Mouse (Mus musculus): ENCODE data around the gene Zfr. TPM values are rescaled to one million over a fixed set of nuclear protein-coding genes. Genes with fewer than 3 reads are reported as not detected.
"Not testable (repeated sequence)": the region's sequence is repeated elsewhere in the genome, so short reads cannot be mapped to it uniquely, and the experiment has no call there.

Zfr gene
- polyA plus RNA-seq, 1 experiment from 2014 or later: 135 TPM

GRCm38 (mm10) chr15:12214531-12215414, 97.1 kb downstream of the Zfr start:
- 87% methylated on average over 14 of the region's 14 CpGs for WGBS
- Histone ChIP-seq H3K27me3 (ENCODE audit: low read depth, poor library complexity, severe bottlenecking) (no peaks in the 10 kb centered on the region), H3K36me3 (no peaks in the 10 kb centered on the region), H3K9me3 (replicated peaks) (no peaks in the 10 kb centered on the region), H3K4me1 (peaks cover 40% of the 10 kb centered on the region), H3K4me3 (no peak overlapping the region), H3K27ac (replicated peaks) (no peak overlapping the region)
- no peak for DNase-seq (ENCODE audit: low spot score)

- no peak for DNase-seq (ENCODE audit: low spot score)
- WGBS: 93% methylated on average over 5 of the region's 5 CpGs
- Histone ChIP-seq H3K4me1 (peaks cover 42% of the 10 kb centered on the region), H3K27ac (replicated peaks) (no peak overlapping the region), H3K27me3 (ENCODE audit: low read depth, poor library complexity, severe bottlenecking) (no peaks in the 10 kb centered on the region), H3K9me3 (replicated peaks) (no peaks in the 10 kb centered on the region), H3K36me3 (no peaks in the 10 kb centered on the region), H3K4me3 (no peak overlapping the region)
Measured at GRCm38 (mm10) chr15:12215415-12215718, 97.7 kb downstream of the Zfr start.

GRCm38 (mm10) chr15:12216119-12216518, 98.5 kb downstream of the Zfr start:
- Histone ChIP-seq H3K9me3 (replicated peaks) (no peaks in the 10 kb centered on the region), H3K36me3 (no peaks in the 10 kb centered on the region), H3K4me1 (peaks cover 49% of the 10 kb centered on the region), H3K27me3 (ENCODE audit: low read depth, poor library complexity, severe bottlenecking) (no peaks in the 10 kb centered on the region), H3K27ac (replicated peaks) (no peak overlapping the region), H3K4me3 (no peak overlapping the region)
- DNase-seq (ENCODE audit: low spot score): no peak
- WGBS: 92% methylated on average over 8 of the region's 8 CpGs

DNA sequence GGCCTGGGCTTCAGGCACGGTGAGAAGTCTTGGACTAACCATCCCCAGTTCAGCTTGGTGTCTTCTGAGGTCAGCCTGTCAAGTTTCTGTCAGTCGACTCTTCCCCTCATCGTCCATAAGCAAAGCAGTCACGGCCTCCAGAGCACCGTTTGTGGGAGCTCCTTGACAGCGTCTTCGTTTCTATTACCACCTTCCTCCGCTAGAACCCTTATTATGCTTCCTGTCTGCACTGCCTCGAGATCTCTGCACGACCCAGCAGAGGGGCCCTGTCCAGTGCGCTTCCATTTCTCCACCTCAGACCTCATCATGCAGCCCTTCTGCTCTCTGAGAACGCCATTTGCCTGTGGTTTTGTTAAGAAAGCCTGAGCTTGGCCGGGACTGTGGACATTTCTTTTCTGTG, 99.2 kb downstream of the Zfr start:
- 85% methylated on average over 13 of the region's 13 CpGs for WGBS
- no peak for DNase-seq (ENCODE audit: low spot score)

DNA sequence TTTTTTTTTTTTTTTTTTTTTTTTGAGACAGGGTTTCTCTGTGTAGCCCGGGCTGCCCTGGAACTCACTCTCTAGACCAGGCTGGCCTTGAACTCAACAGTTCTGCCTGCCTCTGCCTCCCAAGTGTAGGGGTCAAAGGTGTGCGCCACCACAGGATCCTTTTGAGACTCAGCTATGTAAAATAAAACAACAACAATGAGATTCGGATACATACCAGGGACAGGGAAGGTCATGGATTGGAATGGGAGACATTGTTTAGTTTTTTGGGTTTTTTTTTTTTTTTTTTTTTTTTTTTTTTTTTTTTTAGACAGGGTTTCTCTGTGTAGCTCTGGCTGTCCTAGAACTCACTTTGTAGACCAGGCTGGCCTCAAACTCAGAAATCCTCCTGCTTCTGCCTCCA, 99.7 kb downstream of the Zfr start:
- not testable (repeated sequence) for H3K36me3 ChIP-seq; H3K9me3 ChIP-seq (replicated peaks); H3K27me3 ChIP-seq (ENCODE audit: low read depth, poor library complexity, severe bottlenecking); DNase-seq (ENCODE audit: low spot score); H3K4me3 ChIP-seq; H3K27ac ChIP-seq (replicated peaks)
- H3K4me1 ChIP-seq: peaks cover 57% of the 10 kb centered on the region
- WGBS: 85% methylated on average over 3 of the region's 3 CpGs

More for the DNA sequence above, 99.2 kb downstream of the Zfr start:
- peaks cover 52% of the 10 kb centered on the region for H3K4me1 ChIP-seq
- H3K27ac ChIP-seq (replicated peaks): no peak overlapping the region
- H3K27me3 ChIP-seq (ENCODE audit: low read depth, poor library complexity, severe bottlenecking): no peaks in the 10 kb centered on the region
- H3K9me3 ChIP-seq (replicated peaks): no peaks in the 10 kb centered on the region
- no peak overlapping the region for H3K4me3 ChIP-seq
- no peaks in the 10 kb centered on the region for H3K36me3 ChIP-seq

DNA sequence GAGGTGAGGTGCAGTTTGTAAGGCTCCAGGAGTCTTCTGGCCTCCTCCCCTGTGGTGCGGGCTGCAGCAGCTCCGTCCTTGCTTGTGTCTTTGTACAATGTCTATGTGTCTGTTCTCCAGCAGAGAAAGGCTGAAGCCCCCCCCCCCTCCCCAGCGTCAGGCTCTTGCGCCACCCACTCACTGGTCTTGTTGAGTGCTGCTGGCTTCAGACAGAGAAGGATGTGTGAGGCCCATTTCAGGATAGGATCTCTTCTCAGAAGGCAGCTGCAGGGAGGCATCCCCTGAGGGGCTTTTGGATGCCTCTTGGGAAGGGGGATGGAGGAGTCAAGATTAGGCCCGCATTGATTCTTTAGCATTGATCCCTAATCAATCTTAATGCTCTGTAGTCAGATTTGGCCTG, 100.2 kb downstream of the Zfr start:
- H3K27ac ChIP-seq (replicated peaks): peak overlapping the region; percentile 55
- H3K4me1 ChIP-seq: peaks cover 59% of the 10 kb centered on the region
- H3K36me3 ChIP-seq: no peaks in the 10 kb centered on the region
- no peak overlapping the region for H3K4me3 ChIP-seq
- H3K9me3 ChIP-seq (replicated peaks): no peaks in the 10 kb centered on the region
- no peak for DNase-seq (ENCODE audit: low spot score)
- H3K27me3 ChIP-seq (ENCODE audit: low read depth, poor library complexity, severe bottlenecking): no peaks in the 10 kb centered on the region
- 57% methylated on average over 5 of the region's 5 CpGs for WGBS

DNA sequence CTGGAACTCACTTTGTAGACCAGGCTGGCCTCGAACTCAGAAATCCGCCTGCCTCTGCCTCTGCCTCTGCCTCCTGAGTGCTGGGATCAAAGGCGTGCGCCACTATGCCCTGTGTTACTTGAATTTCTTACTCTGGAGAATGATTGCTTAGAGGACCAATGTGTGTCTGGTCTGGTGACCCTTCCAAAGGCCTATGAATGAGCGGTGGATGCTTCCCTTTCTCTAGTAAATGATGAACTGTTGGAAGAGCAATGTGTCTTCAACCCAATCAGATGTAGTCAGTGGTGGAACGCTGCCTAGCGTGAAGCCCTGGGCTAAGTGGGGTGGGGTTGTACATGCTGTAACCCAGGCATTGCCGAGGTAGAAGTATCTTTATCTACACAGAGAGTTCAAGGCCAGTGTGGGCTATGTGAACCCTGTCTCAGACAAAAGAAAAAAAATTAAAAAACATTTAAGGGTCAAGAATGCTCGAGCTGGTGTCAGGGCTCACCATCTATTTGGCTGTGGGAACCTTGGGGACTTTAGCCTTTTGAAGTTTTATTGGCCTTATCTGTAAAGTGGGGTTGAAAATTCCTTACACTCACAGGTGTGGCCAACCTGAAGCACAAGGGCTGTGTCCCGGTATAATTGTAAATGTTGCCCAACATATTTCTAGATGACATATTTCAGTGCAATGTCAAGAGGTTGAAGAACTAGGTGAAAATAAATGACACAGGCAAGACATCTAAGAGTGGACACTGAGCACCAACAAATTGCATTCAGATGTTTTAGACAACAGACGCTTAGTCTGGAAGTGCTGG, 101.2 kb downstream of the Zfr start:
- Histone ChIP-seq H3K36me3 (no peaks in the 10 kb centered on the region), H3K4me3 (no peak overlapping the region), H3K27me3 (ENCODE audit: low read depth, poor library complexity, severe bottlenecking) (no peaks in the 10 kb centered on the region), H3K4me1 (peaks cover 60% of the 10 kb centered on the region), H3K27ac (replicated peaks) (no peak overlapping the region), H3K9me3 (replicated peaks) (no peaks in the 10 kb centered on the region)
- DNase-seq (ENCODE audit: low spot score): no peak
- WGBS: 93% methylated on average over 11 of the region's 11 CpGs

DNA sequence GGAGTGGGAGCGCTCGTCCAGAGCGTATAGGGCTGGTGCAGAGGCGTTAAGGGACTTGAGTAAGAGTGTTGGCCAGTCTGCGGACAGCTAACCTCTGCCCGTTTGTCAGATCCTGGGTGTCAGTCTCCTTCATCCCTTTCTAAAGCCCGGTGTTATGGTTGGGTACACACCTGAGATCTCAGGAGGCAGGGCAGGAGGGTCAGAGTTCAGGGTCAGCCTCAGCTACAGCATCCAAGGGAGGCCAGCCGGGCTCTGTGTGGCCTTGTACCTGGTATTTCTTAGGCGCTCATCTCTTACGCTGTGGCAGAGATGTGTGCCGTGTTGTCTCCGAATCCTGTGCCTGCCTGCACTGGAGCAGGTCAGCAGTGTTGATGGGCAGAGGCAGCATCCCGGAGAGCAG, 103.5 kb downstream of the Zfr start:
- Histone ChIP-seq H3K27ac (replicated peaks) (peak overlapping the region; percentile 71; the same call in 1 of the 2 replicates), H3K9me3 (replicated peaks) (no peaks in the 10 kb centered on the region), H3K36me3 (no peaks in the 10 kb centered on the region), H3K4me3 (no peak overlapping the region), H3K27me3 (ENCODE audit: low read depth, poor library complexity, severe bottlenecking) (no peaks in the 10 kb centered on the region), H3K4me1 (peaks cover 68% of the 10 kb centered on the region)
- 89% methylated on average over 13 of the region's 13 CpGs for WGBS
- no peak for DNase-seq (ENCODE audit: low spot score)

DNA sequence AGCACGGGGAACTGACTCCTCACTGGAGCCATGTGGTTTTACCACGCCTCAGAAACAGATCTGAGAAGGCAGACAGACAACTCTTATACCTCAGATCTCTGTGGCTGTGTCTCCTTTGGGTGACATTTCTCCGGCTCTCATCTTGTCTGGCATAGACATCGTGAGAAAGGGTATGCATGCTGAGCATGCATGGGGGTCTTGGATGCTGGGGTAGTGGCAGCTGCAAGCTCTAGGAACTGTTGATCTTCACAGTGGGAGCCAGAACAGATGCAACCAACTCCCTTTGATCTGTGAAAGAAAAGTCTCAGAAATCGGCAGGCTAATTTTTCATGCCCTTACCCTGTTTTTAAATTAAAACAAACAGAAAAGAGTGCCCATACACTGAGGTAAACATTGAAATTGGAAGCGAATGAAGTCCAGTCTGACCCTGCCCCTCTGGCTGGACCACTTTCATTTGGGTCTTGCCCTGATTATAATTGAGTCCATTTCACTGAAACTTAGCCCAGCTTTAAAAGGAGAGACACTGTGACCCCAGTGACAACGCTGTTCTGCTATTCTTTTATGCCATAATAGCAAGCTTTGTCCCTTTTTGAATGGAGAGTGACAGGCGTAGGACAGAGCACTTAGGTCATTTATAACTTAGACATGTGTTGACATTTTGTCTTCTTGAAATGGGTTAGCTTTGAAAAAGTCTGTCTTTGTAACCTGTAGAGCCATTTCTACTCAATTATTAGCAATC, 105.1 kb downstream of the Zfr start:
- H3K4me3 ChIP-seq: no peak overlapping the region
- DNase-seq (ENCODE audit: low spot score): no peak
- WGBS: 26% methylated on average over 8 of the region's 8 CpGs
- H3K4me1 ChIP-seq: peaks cover 58% of the 10 kb centered on the region
- H3K36me3 ChIP-seq: no peaks in the 10 kb centered on the region
- H3K9me3 ChIP-seq (replicated peaks): no peaks in the 10 kb centered on the region
- H3K27ac ChIP-seq (replicated peaks): peak overlapping the region; percentile 64
- no peaks in the 10 kb centered on the region for H3K27me3 ChIP-seq (ENCODE audit: low read depth, poor library complexity, severe bottlenecking)

DNA sequence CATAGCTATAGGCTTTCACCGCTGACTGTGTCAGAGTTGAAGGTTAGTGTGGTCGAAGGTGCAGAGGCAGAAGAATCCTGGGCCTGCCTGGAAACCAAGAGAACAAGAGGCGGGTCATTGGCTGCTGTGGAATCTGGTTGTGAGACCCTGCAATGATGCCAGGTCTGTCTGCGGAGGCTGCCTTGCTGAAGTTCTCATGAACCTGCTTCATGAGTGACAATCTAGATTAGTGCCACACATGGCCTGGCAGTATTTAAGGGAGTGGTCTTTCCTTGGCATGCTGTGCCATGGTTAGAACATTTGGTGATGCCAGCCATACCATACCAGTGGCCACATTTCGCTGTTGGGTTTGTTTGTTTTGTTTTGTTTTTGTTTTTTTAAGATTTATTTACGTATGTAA, 105.8 kb downstream of the Zfr start:
- Histone ChIP-seq H3K4me3 (no peak overlapping the region), H3K4me1 (peaks cover 59% of the 10 kb centered on the region), H3K27ac (replicated peaks) (peak overlapping the region; percentile 68), H3K9me3 (replicated peaks) (no peaks in the 10 kb centered on the region), H3K27me3 (ENCODE audit: low read depth, poor library complexity, severe bottlenecking) (no peaks in the 10 kb centered on the region), H3K36me3 (no peaks in the 10 kb centered on the region)
- DNase-seq (ENCODE audit: low spot score): no peak
- WGBS: 70% methylated on average over 6 of the region's 6 CpGs

DNA sequence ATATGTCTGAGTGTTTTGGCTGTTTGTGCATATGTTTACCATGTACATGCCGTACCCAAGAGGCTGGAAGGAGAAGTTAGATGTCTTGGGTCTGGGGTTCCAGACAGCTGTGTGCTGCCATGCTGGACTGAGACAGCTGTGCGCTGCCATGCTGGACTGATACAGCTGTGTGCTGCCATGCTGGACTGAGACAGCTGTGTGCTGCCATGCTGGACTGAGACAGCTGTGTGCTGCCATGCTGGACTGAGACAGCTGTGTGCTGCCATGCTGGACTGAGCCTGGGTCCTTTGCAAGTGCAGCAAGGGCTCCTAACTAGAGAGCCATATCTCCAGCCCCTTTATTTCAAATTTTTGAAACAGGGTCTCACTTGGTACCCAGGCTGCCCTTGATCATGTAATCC, 106.6 kb downstream of the Zfr start:
- H3K27me3 ChIP-seq (ENCODE audit: low read depth, poor library complexity, severe bottlenecking): no peaks in the 10 kb centered on the region
- DNase-seq (ENCODE audit: low spot score): no peak
- 98% methylated on average over 2 of the region's 2 CpGs for WGBS
- H3K36me3 ChIP-seq: no peaks in the 10 kb centered on the region
- H3K4me1 ChIP-seq: peaks cover 59% of the 10 kb centered on the region
- no peaks in the 10 kb centered on the region for H3K9me3 ChIP-seq (replicated peaks)
- H3K4me3 ChIP-seq: no peak overlapping the region
- 0 out of 2 replicates have a peak overlapping the region, but pooled peaks have one; percentile 33 for H3K27ac ChIP-seq (replicated peaks)

DNA sequence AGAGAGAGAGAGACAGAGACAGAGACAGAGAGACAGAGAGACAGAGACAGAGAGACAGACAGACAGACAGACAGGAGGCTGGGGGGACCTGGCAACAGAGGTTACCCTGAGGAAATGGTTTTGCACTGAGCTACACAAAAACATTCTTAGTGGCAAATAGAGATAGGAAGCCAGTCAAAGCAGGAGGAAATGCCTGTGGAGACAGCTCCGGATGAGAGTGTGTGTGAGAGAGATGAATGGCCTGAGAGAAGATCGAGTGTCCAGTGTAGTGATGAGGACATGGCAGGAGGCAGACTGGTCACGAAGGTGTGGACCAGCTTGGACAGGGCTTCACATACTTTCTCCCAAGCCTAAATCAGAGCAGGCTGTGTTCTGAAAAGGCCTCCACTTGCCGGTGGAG, 107.4 kb downstream of the Zfr start:
- no peak overlapping the region; the same call in 1 of the 2 replicates for H3K27ac ChIP-seq (replicated peaks)
- 68% methylated on average over 4 of the region's 4 CpGs for WGBS
- no peaks in the 10 kb centered on the region for H3K27me3 ChIP-seq (ENCODE audit: low read depth, poor library complexity, severe bottlenecking)
- no peak for DNase-seq (ENCODE audit: low spot score)
- H3K4me3 ChIP-seq: no peak overlapping the region
- H3K36me3 ChIP-seq: no peaks in the 10 kb centered on the region
- H3K9me3 ChIP-seq (replicated peaks): no peaks in the 10 kb centered on the region
- peaks cover 62% of the 10 kb centered on the region for H3K4me1 ChIP-seq
